Mouse (Mus musculus): ENCODE measurements at regions not wholly inside any gene's neighbourhood (a gene's known extent, or its start where the extent isn't known, plus 50 kb on each side); places are given as distances from the start of the nearest gene placed in this dataset.

DNA sequence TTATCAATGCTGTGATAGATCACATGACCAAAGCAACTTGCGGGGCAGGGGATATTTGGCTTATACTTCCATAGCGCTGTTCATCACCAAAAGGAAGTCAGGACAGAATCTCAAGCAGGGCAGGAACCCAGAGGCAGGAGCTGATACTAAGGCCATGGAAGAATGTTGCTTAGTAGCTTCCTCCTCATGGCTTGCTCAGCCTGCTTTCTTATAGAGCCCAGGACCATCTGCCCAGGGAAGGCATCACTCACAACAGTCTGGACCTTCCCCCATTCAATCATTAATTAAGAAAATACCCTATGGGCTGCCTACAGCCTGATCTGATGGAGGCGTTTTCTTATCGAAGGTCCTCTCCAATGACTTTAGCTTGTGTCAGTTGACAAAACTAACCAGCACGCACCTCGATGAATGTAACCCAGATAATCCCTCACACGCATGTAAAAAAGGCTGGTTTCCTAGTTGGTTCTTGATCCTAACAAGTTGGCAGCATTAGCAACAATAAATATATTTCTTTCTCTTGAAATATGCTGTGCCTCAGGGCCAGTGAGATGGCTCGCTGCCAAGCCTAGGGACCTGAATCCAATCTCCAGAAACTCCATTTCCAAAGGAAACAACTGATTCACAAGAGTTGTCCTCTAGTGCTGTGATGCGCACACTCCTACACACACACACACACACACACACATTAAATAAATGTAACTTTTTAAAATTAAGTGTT lies 60.6 kb upstream of the Krtap11-1 start:
- TF ChIP-seq POLR2A (IDR thresholded peaks at IDR 0.05; ENCODE audit: control insufficient read depth, low read depth, low read length) (no peak), CTCF (IDR thresholded peaks at IDR 0.05; ENCODE audit: control insufficient read depth, insufficient read depth, insufficient replicate concordance, low read depth, low read length) (no peak)

All from testis, adult 2 months (tissue).